Mouse (Mus musculus): ENCODE results near the gene Znrd1.
A peak's percentile ranks its signal among the peaks of the same experiment; 100 is the strongest.
"Not testable (repeated sequence)": the region's sequence is repeated elsewhere in the genome, so short reads cannot be mapped to it uniquely, and the experiment has no call there.

The Znrd1 gene

GRCm38 (mm10) chr17:36957999-36958743, at the start of gene Znrd1, which contains the start of gene Znrd1as:
Gene Znrd1 (minus strand): TSS chr17:36958559.
Gene Znrd1as (plus strand): TSS chr17:36958592.
- peak; percentile 94 for DNase-seq

DNA sequence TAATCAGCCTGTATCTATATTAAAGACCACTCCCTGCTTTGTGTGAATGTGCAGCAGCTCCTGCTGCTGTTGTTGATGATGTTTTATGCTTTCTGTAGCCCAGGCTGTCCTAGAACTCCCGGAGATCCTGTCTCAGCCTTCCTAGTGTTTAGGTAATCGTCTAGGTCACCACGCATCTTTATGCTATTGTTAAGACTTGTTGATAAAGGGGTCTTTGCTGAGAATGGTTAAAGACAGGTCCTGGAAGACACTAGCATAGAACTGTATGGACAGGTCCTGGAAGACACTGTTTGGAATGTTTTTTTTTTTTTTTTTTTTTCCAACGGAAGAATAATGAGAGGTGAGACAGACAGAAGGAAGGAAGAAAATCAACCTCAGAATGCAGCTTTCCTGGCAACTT, 45.0 kb upstream of the Znrd1 start:
- no peak for DNase-seq

DNA sequence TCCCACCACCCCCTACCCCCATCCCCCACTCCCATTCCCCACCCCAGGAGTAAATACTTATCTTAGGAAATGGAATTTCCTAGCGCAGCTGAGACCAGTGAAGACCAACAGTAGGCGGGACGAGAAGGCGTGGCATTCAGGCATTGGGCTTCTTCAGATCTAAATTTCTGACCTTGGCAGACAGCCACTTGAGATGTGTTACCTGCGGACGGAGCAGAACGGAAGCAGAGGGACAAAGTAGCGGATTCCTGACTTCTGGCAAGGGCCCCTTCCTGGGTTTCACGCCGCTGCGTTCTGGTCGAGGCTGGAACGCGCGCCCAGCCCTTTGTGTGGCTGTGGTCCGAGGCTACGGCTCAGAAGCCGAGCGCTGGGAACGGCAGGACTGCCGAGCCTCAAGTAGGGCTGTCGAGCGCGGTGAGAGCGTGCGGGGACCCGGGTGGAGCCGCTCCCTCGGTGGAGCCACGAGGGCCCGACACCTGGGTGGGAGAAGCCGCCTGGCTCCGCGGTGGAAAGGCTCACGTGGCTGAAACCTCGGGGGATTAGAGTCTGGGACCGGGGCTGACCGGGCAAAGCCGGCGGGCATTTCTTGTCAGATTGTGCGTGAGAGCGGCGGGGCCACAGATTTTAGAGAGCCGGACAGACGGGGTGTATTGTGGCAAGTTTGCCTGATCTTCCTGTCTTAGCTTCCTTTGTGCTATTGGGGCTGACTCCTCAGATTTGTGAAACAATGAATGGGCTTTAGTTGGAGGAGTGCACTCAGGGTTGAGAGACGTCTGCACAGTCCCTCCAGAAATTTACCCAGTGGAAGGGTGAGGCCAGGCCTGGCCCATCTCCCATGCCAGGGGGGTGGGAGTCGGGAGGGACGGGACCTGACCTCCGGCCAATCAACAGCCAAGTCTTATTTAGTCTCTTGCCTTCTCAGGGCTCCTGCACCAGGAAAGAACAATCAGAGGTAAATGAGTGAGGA, 44.3 kb upstream of the Znrd1 start:
- peak; percentile 35 for DNase-seq

DNA sequence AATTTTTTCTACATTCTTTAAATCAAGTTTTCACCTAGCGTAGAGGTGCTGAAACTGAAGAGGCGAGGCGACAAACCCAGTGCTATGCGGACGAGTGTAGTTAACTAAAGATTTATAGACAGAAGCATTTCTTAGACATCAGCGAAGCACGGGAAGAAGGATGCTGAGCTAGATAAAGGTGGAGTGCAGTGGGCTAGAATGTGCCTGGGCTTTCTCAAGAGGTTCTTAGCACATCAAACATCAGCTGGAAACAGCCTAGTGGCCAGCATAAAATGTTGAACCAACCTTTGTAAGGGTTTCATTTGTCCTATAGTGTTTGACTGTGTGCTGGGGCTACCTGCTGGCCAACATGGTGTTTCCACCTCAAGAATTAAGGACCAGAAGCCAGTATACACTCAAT, 42.5 kb upstream of the Znrd1 start, which contains the start of gene Zfp57:
Gene Zfp57, plus strand, starts transcription at position 301 of the 400 bp plus-strand sequence.
- no peak for DNase-seq

DNA sequence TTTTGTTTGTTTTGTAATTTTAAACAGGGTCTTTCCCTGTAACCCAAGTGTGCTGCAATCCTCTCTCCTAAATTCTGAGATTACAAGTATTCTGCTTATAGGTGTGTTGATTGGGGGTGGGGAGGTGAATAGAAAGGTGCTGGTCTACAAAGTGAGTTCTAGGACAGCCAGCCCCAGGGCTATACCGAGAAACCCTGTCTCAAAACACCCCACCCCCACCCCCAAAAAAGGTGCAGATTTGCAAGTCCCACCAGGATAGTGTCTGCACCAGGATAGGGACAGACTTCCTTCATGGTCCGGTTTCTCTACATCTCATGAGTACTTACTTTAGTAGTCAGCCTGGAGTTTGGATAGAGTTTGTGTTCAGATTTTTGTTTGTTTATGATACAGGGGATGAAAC, 40.1 kb upstream of the Znrd1 start:
- DNase-seq: no peak

DNA sequence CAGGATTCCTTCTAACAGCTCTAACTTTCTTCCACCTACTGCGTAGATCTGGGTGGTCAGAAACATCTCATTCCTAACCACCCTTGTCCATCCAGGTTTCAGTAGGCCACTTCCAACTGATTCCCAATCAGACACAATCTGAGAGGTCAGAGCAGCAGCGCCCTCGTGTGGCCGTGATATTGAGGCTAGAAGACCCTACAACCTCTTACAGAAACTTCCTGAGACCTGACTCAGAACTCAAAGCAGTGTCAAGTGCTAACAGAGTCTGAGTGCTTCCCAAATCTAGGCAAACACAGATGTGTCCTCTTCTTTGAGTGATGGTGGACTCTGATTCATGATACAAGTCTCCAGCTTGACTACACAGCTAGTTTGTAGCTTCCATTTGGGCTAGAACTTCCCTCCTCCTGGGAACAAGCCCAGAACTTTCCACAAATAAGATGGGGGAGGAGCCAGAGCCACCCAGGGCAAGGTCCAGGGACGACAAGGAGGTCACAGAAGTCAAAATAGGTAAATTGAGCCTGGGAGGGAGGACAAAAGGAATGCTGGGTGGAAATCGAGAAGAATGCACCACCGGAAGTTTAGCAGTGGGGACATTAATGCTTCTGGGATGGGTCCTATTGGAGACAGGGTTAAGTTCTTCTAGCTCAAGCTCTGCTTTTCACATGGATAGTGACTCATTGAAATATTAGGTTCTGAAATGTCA, 38.8 kb upstream of the Znrd1 start:
- DNase-seq: peak; percentile 73

GRCm38 (mm10) chr17:36995448-36995847, 37.1 kb upstream of the Znrd1 start:
- DNase-seq: no peak

- DNase-seq: no peak
Observed at GRCm38 (mm10) chr17:36994528-36994927, 36.2 kb upstream of the Znrd1 start.

- DNase-seq: no peak
Observed at GRCm38 (mm10) chr17:36993770-36994325, 35.5 kb upstream of the Znrd1 start.

DNA sequence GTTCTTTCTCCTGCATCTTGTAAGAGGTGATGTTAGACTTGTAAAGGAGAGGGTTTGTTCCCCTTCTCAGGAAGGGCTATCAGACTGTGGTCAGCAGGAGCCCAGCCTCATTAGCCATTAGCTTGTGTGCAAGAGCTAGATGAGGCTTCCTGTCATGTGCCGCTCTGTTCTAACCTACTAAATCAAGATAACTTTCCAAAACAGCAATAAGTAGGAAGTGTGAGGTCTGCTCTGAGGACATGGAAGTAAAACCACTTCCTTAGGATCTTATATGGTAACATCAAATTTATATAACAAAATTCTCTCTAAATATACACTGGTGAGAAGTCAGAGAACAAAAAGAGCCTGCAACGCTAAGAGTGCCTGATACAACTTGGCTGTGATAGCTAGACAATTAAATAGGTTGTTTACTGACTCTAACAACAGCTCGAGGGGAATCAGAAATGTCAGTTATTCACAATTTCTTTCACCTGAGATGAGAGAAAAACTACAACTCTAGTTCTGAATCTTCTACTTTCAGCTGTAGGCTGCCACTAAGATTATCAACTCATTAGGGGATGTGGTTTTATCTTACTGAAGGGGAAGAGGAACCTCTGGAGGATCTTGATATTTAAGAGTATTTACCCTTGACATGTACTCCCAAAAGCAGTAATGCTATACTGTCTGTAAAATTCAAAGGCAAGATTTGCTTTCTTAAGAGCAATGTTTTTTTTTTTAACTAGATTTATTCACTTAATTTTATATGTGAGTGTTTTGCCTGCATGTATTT, 34.2 kb upstream of the Znrd1 start:
- DNase-seq: no peak

DNA sequence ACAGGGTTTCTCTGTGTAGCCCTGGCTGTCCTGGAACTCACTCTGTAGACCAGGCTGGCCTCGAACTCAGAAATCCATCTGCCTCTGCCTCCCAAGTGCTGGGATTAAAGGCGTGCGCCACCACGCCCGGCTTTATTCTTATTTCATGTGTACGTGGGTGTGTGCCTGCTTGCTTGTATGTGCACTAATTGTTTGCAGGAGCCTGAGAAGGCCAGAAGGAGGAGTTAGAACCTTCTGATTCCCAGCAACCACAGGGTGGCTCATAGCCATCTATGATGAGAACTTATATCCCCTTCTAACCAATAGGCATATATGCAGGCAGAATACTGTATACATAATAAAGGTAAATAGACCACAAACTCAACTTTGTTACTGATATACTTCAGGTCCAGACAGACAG, 32.3 kb upstream of the Znrd1 start:
- DNase-seq: not testable (repeated sequence)

DNA sequence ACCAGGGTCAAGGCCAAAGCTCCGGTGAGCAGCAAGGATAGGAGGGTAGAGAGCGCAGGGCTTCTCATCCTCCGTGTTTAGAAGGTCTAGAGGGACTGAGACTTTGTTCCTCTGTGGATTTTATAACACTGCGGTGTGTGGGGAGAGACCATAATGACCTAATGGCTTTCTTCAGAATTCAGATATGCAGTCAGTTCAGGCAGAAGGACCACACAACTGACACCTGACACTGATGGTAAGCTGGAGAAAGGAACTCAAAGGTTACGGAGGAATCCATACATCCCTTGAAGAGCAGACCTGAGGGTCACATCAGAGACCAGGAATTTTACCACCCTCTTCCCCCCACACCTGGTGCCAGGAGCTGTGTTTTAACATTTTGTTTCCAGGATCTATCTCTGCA, 31.1 kb upstream of the Znrd1 start, which contains the start of gene H2-M5:
Gene H2-M5, minus strand, starts transcription at position 101 of the 400 bp plus-strand sequence.
- no peak for DNase-seq

- no peak for DNase-seq
Observed at GRCm38 (mm10) chr17:36988475-36988874, 30.1 kb upstream of the Znrd1 start.

DNA sequence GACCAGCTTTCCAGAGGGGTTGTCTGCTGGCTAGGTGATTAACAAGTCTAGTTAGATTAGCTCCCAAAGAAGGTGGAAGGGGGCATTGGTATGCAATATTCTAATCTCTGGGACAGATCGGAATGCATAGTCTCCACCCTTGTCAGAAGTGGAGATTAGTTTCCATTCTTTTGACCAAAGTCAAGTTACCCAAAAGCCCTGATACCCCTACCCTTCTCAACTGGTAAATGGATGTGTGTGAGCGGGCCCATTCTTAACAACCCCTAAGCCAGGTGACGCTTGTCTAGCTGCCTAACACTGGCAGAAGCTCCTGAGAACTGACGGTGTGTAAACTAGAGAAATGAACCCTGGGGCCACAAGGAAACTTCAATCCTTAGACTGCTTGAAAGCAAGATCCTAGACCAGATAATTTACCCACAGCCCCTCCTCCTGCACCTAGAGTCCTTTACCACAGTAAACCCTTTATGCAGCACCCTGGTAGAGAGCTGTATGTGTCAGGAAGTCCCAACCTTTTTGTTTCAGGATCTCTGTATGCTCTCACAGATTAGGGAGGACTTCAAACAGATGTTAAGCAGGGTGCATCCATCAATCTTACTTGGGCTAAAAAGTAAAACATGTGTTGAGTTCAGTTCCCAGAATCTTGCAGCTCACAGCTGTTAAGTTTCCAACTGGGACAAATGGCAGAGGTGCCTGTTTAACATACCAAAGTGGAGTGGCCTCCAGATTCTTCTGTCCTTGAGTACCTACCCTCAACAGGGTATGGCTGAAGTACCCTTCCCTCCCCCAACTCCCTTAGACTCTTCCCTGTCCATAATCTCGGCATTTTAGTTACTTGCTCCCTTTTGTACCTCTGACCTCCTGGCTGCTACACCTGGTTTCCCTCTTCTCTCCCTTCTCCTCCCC, 24.1 kb upstream of the Znrd1 start:
- no peak for DNase-seq

GRCm38 (mm10) chr17:36981845-36982244, 23.5 kb upstream of the Znrd1 start:
- DNase-seq: no peak

DNA sequence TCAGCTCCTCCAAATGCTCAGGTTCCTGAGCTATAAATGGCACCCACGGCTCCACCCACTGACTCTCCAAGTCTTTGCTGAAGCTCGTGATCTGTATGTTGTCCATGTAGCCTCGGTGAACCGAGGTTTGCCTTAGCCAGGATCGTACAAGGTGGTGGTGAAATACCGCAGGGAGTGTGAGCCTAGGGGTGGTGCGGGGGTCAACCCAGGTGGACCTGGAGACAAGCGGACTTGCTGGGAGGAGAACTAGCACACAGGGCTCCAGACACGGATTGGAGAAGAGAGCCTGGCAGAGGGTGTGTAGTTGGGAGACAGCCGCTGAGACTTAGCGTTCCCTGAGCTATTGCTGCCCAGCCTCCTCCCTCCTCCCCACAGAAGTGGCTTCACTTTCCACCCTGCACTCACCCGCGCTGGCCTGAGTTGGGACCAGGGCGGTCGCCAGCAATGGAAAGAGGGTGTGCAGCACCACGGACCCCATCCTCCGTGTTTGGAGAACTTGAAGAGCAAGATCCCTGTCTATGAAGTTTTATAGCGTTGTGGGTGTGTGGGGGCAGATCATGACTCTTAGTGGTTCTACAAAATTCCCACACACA, 23.0 kb upstream of the Znrd1 start, which contains the start of gene 2410137M14Rik:
Gene 2410137M14Rik, minus strand, starts transcription at position 17 of the 593 bp plus-strand sequence.
- no peak for DNase-seq

- DNase-seq: no peak
Observed at GRCm38 (mm10) chr17:36973271-36973787, 15.0 kb upstream of the Znrd1 start.

DNA sequence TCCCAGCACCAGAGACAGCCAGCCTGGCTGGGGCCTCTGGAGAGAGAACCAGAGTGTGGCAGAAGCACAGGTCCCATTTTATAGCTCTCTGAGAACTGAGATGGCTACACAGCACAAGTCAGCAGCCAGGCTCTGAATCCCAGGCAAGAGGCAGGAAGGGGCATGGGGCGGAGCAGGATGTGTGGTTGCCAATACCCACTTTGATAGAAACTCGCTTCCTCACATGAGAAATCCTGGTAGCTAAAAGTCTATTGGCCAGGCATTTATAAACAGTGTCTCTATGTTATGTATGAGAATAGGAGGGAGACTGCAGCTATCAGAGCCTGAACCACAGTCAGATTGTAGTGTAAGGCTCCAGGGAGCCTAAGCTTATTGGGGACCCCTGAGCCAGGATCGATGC, 14.4 kb upstream of the Znrd1 start:
- no peak for DNase-seq

DNA sequence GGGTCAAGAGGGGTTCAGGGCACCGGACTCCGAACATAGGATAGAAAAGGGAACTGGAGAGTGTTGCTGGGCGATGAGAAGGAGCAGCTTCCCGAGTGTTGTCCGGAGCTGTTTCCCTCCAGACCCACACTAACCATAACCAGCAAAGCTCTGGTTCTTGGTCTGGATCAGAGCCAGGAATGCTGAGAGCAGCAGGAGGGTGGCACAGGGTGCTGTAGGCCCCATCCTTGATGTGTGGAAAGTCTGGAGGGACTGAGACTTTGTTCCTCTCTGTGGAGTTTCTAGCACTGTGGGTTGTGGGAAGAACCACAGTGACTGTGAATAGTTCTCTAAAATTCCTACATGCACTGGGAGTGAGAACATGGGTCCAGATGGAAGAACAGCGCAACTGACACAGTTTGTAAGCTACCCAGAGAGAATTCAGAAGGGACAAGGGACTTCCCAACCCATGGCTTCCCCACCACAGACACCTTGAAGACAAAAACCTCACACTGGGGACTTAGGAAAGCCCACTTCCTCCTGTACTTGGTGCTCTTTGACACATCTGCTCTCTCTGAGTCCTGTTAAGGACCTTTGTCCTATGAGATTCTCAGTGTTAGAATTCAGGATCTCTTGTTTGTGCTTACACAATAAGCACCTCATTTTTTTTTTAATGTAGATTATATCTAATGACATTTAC, 13.0 kb upstream of the Znrd1 start:
- no peak for DNase-seq
